Mouse (Mus musculus): ENCODE measurements around the gene Dguok. TPM values are rescaled to one million over a fixed set of nuclear protein-coding genes. Genes with fewer than 3 reads are reported as not detected.

The Dguok gene
- 74.3 and 74.4 TPM in 2 replicates for polyA plus RNA-seq (2015; fragmentation: Nextera tagmentation; extraction: Ambion mirVana)

DNA sequence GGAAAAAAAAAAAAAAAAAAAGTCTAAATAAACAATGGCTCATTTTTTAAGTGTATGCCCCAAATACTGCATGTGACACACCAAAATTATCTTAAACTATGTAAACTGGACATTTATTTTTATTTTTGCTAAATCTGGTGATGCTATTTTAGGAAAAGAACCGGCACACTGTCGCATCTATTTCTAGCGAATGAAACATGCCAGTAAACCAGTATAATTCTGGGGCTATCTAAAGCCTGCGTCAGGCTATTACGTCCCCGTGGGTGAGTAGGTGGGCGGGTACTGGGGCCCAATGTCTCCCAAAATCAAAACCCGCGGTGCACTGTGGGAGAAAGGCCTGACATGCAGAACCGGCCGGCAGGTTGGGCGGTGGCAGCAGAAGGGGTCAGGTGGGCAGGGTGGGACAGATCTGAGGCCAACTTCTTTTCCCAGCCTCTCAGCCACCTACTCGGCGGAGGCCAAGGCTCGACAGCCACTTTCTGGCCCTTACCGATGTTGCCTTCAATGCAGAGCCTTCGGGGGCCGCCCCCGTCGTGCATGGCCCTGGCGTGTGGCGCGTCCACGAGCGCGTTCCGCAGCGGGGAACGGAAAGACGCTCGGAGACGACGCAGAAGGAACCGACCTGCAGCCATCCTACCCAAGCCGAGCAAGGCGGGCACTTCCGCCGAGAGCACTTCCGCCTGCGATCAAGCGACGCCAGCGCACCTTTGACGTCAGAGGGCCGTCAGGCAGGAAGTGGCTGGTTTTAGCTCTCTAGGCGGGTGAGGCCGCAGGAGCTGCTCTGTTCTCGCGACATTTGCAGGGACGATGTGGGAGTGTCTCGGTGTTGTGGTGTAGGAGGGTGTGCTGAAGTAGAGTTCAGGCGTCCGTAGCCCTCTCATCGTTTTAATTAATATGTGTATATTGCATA lies at the start of gene Dguok:
TSS of gene Dguok (minus strand) at position 712 of the 910 bp plus-strand sequence.
- peak; percentile 99 for ATAC-seq (ENCODE audit: low FRiP score)
- no peaks in the 10 kb centered on the region for H3K27me3 ChIP-seq (replicated peaks)
- H3K4me3 ChIP-seq (replicated peaks) = peak within 1 kb of the TSS; percentile 58
- peak within 1 kb of the TSS; percentile 94 for H3K27ac ChIP-seq (replicated peaks)
- H3K9ac ChIP-seq (replicated peaks) = peak within 1 kb of the TSS; percentile 74
- under 1% methylated on average over 54 of the region's 54 CpGs for WGBS
- H3K4me1 ChIP-seq = peaks cover 28% of the 10 kb centered on the region
- H3K4me2 ChIP-seq = peak within 1 kb of the TSS; percentile 67
- H3K36me3 ChIP-seq = no peaks in the 10 kb centered on the region
- no peaks in the 10 kb centered on the region for H3K9me3 ChIP-seq (replicated peaks)

- 91% methylated on average over 6 of the region's 6 CpGs for WGBS
- no peak for ATAC-seq (ENCODE audit: low FRiP score)
- Histone ChIP-seq H3K27me3 (replicated peaks) (no peaks in the 10 kb centered on the region), H3K9me3 (replicated peaks) (no peaks in the 10 kb centered on the region), H3K27ac (replicated peaks) (no peak overlapping the region), H3K4me1 (no peaks in the 10 kb centered on the region), H3K36me3 (peaks cover 82% of the 10 kb centered on the region), H3K9ac (replicated peaks) (no peak overlapping the region), H3K4me3 (replicated peaks) (no peak overlapping the region), H3K4me2 (no peak overlapping the region)
These were observed 49.2 kb upstream of the Dguok start for GRCm38 (mm10) chr6:83555972-83556371.

GRCm38 (mm10) chr6:83548346-83548745 lies 41.6 kb upstream of the Dguok start:
- H3K36me3 ChIP-seq = peaks cover 44% of the 10 kb centered on the region
- H3K4me1 ChIP-seq = no peaks in the 10 kb centered on the region
- H3K4me2 ChIP-seq = no peak overlapping the region
- no peaks in the 10 kb centered on the region for H3K27me3 ChIP-seq (replicated peaks)
- WGBS = 27% methylated on average over 5 of the region's 5 CpGs
- no peaks in the 10 kb centered on the region for H3K9me3 ChIP-seq (replicated peaks)
- H3K9ac ChIP-seq (replicated peaks) = no peak overlapping the region
- H3K27ac ChIP-seq (replicated peaks) = no peak overlapping the region
- no peak overlapping the region for H3K4me3 ChIP-seq (replicated peaks)
- ATAC-seq (ENCODE audit: low FRiP score) = no peak

DNA sequence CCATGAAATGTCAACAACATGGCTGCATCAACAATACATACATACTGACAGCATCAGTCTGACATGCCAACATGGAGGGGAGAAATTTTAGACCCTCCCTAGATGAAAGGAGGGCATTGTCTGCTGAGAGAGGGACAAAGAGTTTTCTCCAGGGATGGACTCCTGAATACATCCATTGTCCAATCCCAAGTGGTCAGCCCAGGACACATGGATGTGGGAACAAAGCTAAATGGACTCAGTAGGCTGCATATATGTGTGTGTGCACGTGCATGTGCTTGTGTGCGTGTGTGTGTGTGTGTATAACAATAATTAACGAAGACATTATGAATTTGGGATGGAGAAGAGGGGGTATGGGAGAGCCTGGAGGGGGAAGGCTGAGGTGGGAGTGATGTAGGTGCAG lies 39.0 kb upstream of the Dguok start:
- Histone ChIP-seq H3K4me2 (no peak overlapping the region), H3K9me3 (replicated peaks) (no peaks in the 10 kb centered on the region), H3K4me3 (replicated peaks) (no peak overlapping the region), H3K4me1 (no peaks in the 10 kb centered on the region; the same call in 1 of the 2 replicates), H3K9ac (replicated peaks) (no peak overlapping the region), H3K27ac (replicated peaks) (no peak overlapping the region), H3K36me3 (peaks cover 41% of the 10 kb centered on the region), H3K27me3 (replicated peaks) (no peaks in the 10 kb centered on the region)
- WGBS = 81% methylated on average over 3 of the region's 3 CpGs
- no peak for ATAC-seq (ENCODE audit: low FRiP score)

DNA sequence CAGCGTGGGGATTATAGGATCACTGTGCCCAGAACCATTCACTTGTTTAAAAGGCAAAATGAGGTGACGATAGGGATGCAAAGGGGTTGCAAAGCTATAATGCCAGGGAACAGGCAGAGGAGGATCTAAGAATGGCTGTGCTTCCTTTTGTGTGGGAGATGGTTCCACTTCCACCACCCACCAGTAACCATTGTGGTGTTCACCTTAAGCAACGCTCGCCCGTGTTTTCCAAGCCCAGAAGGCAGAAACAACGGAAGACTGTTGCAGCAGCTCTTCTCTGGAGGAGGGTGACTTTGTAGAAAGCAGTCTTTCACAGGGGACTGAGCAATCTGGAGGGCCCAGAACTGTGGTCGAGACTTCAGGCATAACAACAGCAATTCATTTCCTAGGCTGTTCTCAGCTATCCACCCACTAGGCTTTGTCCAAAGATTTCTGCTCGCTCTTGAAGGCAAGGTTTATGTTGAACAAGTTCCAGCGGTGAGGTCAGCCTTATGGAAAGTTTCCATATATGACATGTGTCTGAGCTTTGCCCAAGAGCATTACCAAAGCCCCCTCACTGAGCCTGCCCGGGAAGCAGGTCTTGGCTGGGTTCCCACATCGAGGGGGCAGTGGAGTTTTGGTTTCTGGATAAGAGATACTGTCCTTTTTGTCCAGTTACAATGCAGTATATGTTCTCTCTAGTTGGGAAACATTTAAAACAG lies 35.1 kb upstream of the Dguok start:
- 77% methylated on average over 11 of the region's 11 CpGs for WGBS
- Histone ChIP-seq H3K9me3 (replicated peaks) (no peaks in the 10 kb centered on the region), H3K27ac (replicated peaks) (no peak overlapping the region), H3K4me3 (replicated peaks) (no peak overlapping the region), H3K4me2 (no peak overlapping the region), H3K9ac (replicated peaks) (no peak overlapping the region), H3K36me3 (peaks cover 32% of the 10 kb centered on the region), H3K27me3 (replicated peaks) (no peaks in the 10 kb centered on the region), H3K4me1 (peaks cover 9% of the 10 kb centered on the region; the same call in 1 of the 2 replicates)
- ATAC-seq (ENCODE audit: low FRiP score) = no peak

GRCm38 (mm10) chr6:83540017-83540416 lies 33.2 kb upstream of the Dguok start:
- 35% methylated on average over 4 of the region's 4 CpGs for WGBS
- H3K27me3 ChIP-seq (replicated peaks) = no peaks in the 10 kb centered on the region
- no peak overlapping the region; the same call in 1 of the 2 replicates for H3K27ac ChIP-seq (replicated peaks)
- H3K9ac ChIP-seq (replicated peaks) = no peak overlapping the region
- H3K4me2 ChIP-seq = no peak overlapping the region
- peaks cover 9% of the 10 kb centered on the region; the same call in 1 of the 2 replicates for H3K4me1 ChIP-seq
- peaks cover 23% of the 10 kb centered on the region for H3K36me3 ChIP-seq
- no peaks in the 10 kb centered on the region for H3K9me3 ChIP-seq (replicated peaks)
- H3K4me3 ChIP-seq (replicated peaks) = no peak overlapping the region
- no peak for ATAC-seq (ENCODE audit: low FRiP score)

DNA sequence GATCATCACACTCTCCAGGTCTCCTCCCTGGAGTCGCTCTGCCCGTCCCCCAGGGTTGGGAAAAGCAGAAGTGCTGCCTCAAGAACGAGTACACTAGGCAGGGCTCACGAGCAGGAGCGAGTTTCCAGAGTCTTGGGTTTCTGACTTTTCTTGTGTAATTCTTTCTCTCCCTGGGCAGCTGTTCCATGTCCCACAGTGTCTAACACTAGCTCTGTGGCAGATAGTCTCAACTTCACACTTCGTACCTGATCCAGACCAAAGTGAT lies 30.0 kb upstream of the Dguok start:
- Histone ChIP-seq H3K27me3 (replicated peaks) (no peaks in the 10 kb centered on the region), H3K4me1 (peaks cover 9% of the 10 kb centered on the region; the same call in 1 of the 2 replicates), H3K4me3 (replicated peaks) (no peak overlapping the region), H3K4me2 (no peak overlapping the region), H3K9ac (replicated peaks) (no peak overlapping the region), H3K27ac (replicated peaks) (0 out of 2 replicates have a peak overlapping the region, but pooled peaks have one; percentile 5), H3K9me3 (replicated peaks) (no peaks in the 10 kb centered on the region), H3K36me3 (peaks cover 3% of the 10 kb centered on the region; the same call in 1 of the 2 replicates)
- no peak for ATAC-seq (ENCODE audit: low FRiP score)
- WGBS = 48% methylated on average over 6 of the region's 6 CpGs

- Histone ChIP-seq H3K9me3 (replicated peaks) (no peaks in the 10 kb centered on the region), H3K4me2 (no peak within 1 kb of the TSS), H3K4me3 (replicated peaks) (no peak within 1 kb of the TSS), H3K4me1 (peaks cover 9% of the 10 kb centered on the region; the same call in 1 of the 2 replicates), H3K36me3 (no peaks in the 10 kb centered on the region), H3K27ac (replicated peaks) (0 out of 2 replicates have a peak within 1 kb of the TSS, but pooled peaks have one; percentile 5), H3K27me3 (replicated peaks) (no peaks in the 10 kb centered on the region), H3K9ac (replicated peaks) (no peak within 1 kb of the TSS)
- 69% methylated on average over 12 of the region's 12 CpGs for whole genome bisulfite sequencing
- no peak for ATAC-seq (ENCODE audit: low FRiP score)
These were observed 29.4 kb upstream of the Dguok start, which contains the start of gene Actg2 for GRCm38 (mm10) chr6:83536028-83536794. Actg2 (minus strand) TSS chr6:83536265.

DNA sequence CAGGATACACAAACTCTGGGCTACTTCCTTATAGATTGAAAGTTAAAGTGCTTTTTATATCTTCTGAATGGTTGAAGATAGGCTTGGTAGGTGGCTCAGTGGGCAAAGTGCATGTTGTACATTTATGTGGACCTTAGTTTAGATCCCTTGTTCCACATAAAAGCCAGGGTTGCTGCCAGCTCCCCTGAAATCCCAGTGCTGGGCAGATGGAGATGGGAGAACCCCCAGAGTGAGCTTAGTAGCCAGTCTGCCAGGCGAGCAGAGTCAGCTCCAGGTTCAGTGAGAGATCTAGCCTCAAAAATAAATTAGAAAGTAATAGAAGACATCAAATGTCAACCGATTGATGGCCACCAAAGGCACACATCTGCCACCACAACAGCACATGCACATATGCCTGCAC lies 25.8 kb upstream of the Dguok start:
- no peaks in the 10 kb centered on the region for H3K4me1 ChIP-seq
- H3K27me3 ChIP-seq (replicated peaks) = no peaks in the 10 kb centered on the region
- no peak overlapping the region for H3K4me2 ChIP-seq
- 78% methylated on average over 2 of the region's 2 CpGs for WGBS
- H3K36me3 ChIP-seq = no peaks in the 10 kb centered on the region
- no peak overlapping the region for H3K27ac ChIP-seq (replicated peaks)
- no peak for ATAC-seq (ENCODE audit: low FRiP score)
- no peak overlapping the region for H3K9ac ChIP-seq (replicated peaks)
- no peak overlapping the region for H3K4me3 ChIP-seq (replicated peaks)
- no peaks in the 10 kb centered on the region for H3K9me3 ChIP-seq (replicated peaks)

DNA sequence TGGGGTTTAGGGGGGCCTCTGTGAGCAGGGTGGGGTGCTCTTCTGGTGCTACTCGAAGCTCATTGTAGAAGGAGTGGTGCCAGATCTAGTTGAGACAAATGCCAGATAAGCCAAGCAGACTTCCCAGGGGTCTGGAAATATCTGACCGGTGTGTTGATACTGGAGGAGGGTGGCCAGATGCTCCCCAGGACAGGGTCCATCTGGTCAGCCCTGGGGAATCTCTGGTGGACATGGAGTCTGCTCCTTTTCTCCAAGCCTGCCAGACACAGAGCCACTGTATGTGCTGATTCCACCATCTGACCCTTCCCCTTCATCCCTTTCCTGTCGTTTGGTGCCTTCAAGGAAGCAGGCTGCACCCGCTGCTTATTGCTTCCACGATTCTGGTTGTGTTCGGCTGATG lies 16.4 kb upstream of the Dguok start:
- Histone ChIP-seq H3K4me1 (no peaks in the 10 kb centered on the region), H3K4me3 (replicated peaks) (no peak overlapping the region), H3K36me3 (no peaks in the 10 kb centered on the region), H3K27me3 (replicated peaks) (no peaks in the 10 kb centered on the region), H3K4me2 (no peak overlapping the region), H3K27ac (replicated peaks) (no peak overlapping the region), H3K9me3 (replicated peaks) (no peaks in the 10 kb centered on the region), H3K9ac (replicated peaks) (no peak overlapping the region)
- ATAC-seq (ENCODE audit: low FRiP score) = no peak
- WGBS = 73% methylated on average over 6 of the region's 6 CpGs

DNA sequence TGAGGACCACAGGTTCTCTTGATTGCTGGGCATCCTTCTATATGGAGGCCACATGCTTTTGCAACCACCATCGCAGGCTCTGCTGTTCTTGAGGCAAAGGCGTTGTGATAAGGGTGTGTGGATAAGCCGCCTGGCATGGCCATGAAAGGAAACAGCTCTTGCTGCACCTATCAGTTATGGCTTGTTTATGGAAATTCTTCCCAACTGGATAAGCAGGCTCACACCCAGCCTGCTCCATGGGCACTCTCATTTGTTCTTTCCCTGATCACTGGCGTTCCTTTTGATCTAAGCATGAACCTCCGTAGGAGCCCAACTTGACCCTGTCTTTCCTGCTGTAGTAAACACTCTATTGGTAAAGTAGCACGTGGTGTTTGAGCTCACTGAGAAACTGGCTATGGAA lies 15.0 kb upstream of the Dguok start:
- 76% methylated on average over 6 of the region's 6 CpGs for WGBS
- no peak overlapping the region for H3K27ac ChIP-seq (replicated peaks)

More for the DNA sequence above, 15.0 kb upstream of the Dguok start:
- no peaks in the 10 kb centered on the region for H3K27me3 ChIP-seq (replicated peaks)
- ATAC-seq (ENCODE audit: low FRiP score) = no peak
- H3K4me2 ChIP-seq = no peak overlapping the region
- H3K4me1 ChIP-seq = no peaks in the 10 kb centered on the region
- H3K9ac ChIP-seq (replicated peaks) = no peak overlapping the region
- H3K4me3 ChIP-seq (replicated peaks) = no peak overlapping the region
- H3K9me3 ChIP-seq (replicated peaks) = no peaks in the 10 kb centered on the region
- no peaks in the 10 kb centered on the region for H3K36me3 ChIP-seq

Data from neural tube, embryonic 15.5 days (tissue).